Mouse (Mus musculus) liver, embryonic 14.5 days (tissue): ENCODE measurements around the gene Bmpr1b.

Source experiments
- CTCF ChIP-seq: IDR thresholded peaks from 2 replicates; pipeline ENCODE4 v1.5.1; 2016; ENCODE audit warnings: antibody characterized with exemption, low read depth, control low read depth
- EP300 ChIP-seq: IDR thresholded peaks from 2 replicates; pipeline ENCODE4 v1.6.1; 2016; ENCODE audit warnings: antibody characterized with exemption, low read depth

DNA sequence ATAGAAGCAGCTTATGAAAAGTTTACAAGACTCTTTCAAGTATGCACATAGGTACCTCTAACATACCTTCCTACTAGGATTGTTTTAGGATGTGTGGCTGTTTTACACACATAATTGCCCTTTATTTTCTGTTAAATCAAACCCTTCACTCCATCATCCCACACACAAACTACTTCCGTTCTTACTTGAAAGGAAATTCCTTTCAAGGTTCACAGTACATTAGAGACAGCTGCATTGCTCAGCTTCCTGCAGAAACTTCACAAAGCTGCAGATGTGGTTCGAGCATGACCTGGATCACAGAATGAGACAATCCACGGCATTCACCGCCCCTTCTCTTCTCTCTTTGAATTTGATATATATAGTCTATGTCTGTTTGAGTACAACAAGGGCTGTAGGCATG lies 248.1 kb downstream of the Bmpr1b start:
- no peak for TF ChIP-seq EP300
- no peak for TF ChIP-seq CTCF
